Mouse (Mus musculus) intestine, embryonic 14.5 days (tissue): ENCODE data around the gene Ift122. TPM values are rescaled to one million over a fixed set of nuclear protein-coding genes. Genes with fewer than 3 reads are reported as not detected.

ENCODE experiments used
- ATAC-seq: fragments of 200-750 bp; cut with Nextera tagmentation; replicated peaks from 2 replicates; pipeline ENCODE4 v1.8.0; 2017; ENCODE audit warnings: low read depth, moderate number of reproducible peaks, moderate TSS enrichment, moderate library complexity; ENCODE audit not compliant: low FRiP score, low TSS enrichment
- DNase-seq: peaks from one replicate; pipeline ENCODE4 v3.0.0-alpha.2; 2018; ENCODE audit warnings: low spot score
- H3K27ac ChIP-seq: fragments of 300-500 bp; sonication (generic); 2 replicates; pipeline ENCODE4 v1.5.1; 2014; ENCODE audit warnings: low read depth, mild to moderate bottlenecking, control low read depth
- H3K27me3 ChIP-seq: fragments of 300-500 bp; sonication (generic); replicated peaks from 2 replicates; pipeline ENCODE4 v1.6.1; 2014; ENCODE audit warnings: low read length, control low read depth; ENCODE audit not compliant: control insufficient read depth, insufficient read depth
- H3K36me3 ChIP-seq: fragments of 300-500 bp; sonication (generic); 2 replicates; pipeline ENCODE4 v1.6.1; 2014; ENCODE audit warnings: low read length, control low read depth; ENCODE audit not compliant: control insufficient read depth, insufficient read depth
- H3K4me1 ChIP-seq: fragments of 300-500 bp; sonication (generic); replicated peaks from 2 replicates; pipeline ENCODE4 v1.6.1; 2014; ENCODE audit warnings: low read length, control low read depth, mixed read lengths; ENCODE audit not compliant: control insufficient read depth, insufficient read depth
- H3K4me2 ChIP-seq: fragments of 300-500 bp; sonication (generic); 2 replicates; pipeline ENCODE4 v1.6.1; 2014; ENCODE audit warnings: low read length
- H3K4me3 ChIP-seq: fragments of 300-500 bp; sonication (generic); 2 replicates; pipeline ENCODE4 v1.5.1; 2014; ENCODE audit warnings: low read depth, low read length, control low read depth, mixed read lengths
- H3K9ac ChIP-seq: fragments of 300-500 bp; sonication (generic); 2 replicates; pipeline ENCODE4 v1.6.1; 2014; ENCODE audit warnings: mild to moderate bottlenecking, low read length
- H3K9me3 ChIP-seq: fragments of 300-500 bp; sonication (generic); 2 replicates; pipeline ENCODE4 v1.6.1; 2016; ENCODE audit warnings: low read length, control low read depth; ENCODE audit not compliant: control insufficient read depth
- WGBS: fragments of 180-500 bp; shearing (Covaris S2); extraction: QIAGEN DNeasy Blood & Tissue Kit; methylation state at CpG from one replicate; pipeline ENCODE4 v1.1.7; 2014; 5-methylcytosine and 5-hydroxymethylcytosine counted together
- polyA plus RNA-seq: library from polyadenylated mRNA; unstranded; fragments of >200 nt; fragmentation: Nextera tagmentation; extraction: Ambion mirVana; gene quantifications from 2 replicates; pipeline ENCODE4 v1.2.1, GENCODE M21; 2014

The Ift122 gene
- polyA plus RNA-seq, 1 experiment from 2014 or later = 18.4 TPM

GRCm38 (mm10) chr6:115892363-115892762 lies 39.1 kb downstream of the Ift122 start:
- Histone ChIP-seq H3K4me1 (peaks cover 21% of the 10 kb centered on the region), H3K27ac (peak overlapping the region; percentile 82; the same call in 1 of the 2 replicates), H3K9ac (no peak overlapping the region), H3K36me3 (peaks cover 52% of the 10 kb centered on the region), H3K4me2 (no peak overlapping the region), H3K4me3 (no peak overlapping the region), H3K9me3 (peaks cover 6% of the 10 kb centered on the region; the same call in 1 of the 2 replicates), H3K27me3 (no peaks in the 10 kb centered on the region)
- no peak for DNase-seq
- 81% methylated on average over 3 of the region's 3 CpGs for WGBS
- no peak for ATAC-seq

- H3K36me3 ChIP-seq = peaks cover 51% of the 10 kb centered on the region
- H3K9me3 ChIP-seq = no peaks in the 10 kb centered on the region
- no peak overlapping the region for H3K4me2 ChIP-seq
- no peak overlapping the region for H3K9ac ChIP-seq
- H3K4me1 ChIP-seq = peaks cover 12% of the 10 kb centered on the region
- no peak overlapping the region for H3K4me3 ChIP-seq
- 75% methylated on average over 1 of the region's 1 CpGs for WGBS
- no peak for DNase-seq
- ATAC-seq = no peak
- no peaks in the 10 kb centered on the region for H3K27me3 ChIP-seq
- no peak overlapping the region for H3K27ac ChIP-seq
These were observed 43.1 kb downstream of the Ift122 start for GRCm38 (mm10) chr6:115896346-115896745.

GRCm38 (mm10) chr6:115897117-115897516 lies 43.8 kb downstream of the Ift122 start:
- H3K4me3 ChIP-seq = no peak overlapping the region
- H3K9ac ChIP-seq = no peak overlapping the region
- no peaks in the 10 kb centered on the region for H3K9me3 ChIP-seq
- no peak overlapping the region for H3K27ac ChIP-seq
- H3K36me3 ChIP-seq = peaks cover 50% of the 10 kb centered on the region
- no peak for ATAC-seq
- H3K27me3 ChIP-seq = no peaks in the 10 kb centered on the region
- H3K4me2 ChIP-seq = no peak overlapping the region
- no peak for DNase-seq
- 78% methylated on average over 4 of the region's 4 CpGs for WGBS
- H3K4me1 ChIP-seq = peaks cover 5% of the 10 kb centered on the region; the same call in 1 of the 2 replicates

GRCm38 (mm10) chr6:115897926-115898520 lies 44.8 kb downstream of the Ift122 start:
- Histone ChIP-seq H3K36me3 (peaks cover 49% of the 10 kb centered on the region), H3K27ac (no peak overlapping the region), H3K9ac (no peak overlapping the region), H3K4me3 (no peak overlapping the region), H3K4me1 (no peaks in the 10 kb centered on the region), H3K9me3 (no peaks in the 10 kb centered on the region), H3K27me3 (no peaks in the 10 kb centered on the region), H3K4me2 (no peak overlapping the region)
- ATAC-seq (no peak), DNase-seq (no peak)
- 83% methylated on average over 7 of the region's 7 CpGs for WGBS

GRCm38 (mm10) chr6:115901062-115901461 lies 47.8 kb downstream of the Ift122 start:
- ATAC-seq (peak; percentile 58; the same call in 1 of the 2 replicates), DNase-seq (peak; percentile 74)
- Histone ChIP-seq H3K9ac (no peak overlapping the region), H3K4me1 (no peaks in the 10 kb centered on the region), H3K36me3 (peaks cover 39% of the 10 kb centered on the region), H3K4me2 (no peak overlapping the region), H3K27ac (no peak overlapping the region), H3K9me3 (no peaks in the 10 kb centered on the region), H3K4me3 (no peak overlapping the region), H3K27me3 (no peaks in the 10 kb centered on the region)
- WGBS = 14% methylated on average over 3 of the region's 3 CpGs

GRCm38 (mm10) chr6:115901489-115901931 lies 48.2 kb downstream of the Ift122 start:
- Histone ChIP-seq H3K9ac (no peak overlapping the region), H3K4me1 (no peaks in the 10 kb centered on the region), H3K36me3 (peaks cover 35% of the 10 kb centered on the region), H3K4me3 (no peak overlapping the region), H3K27ac (no peak overlapping the region), H3K4me2 (no peak overlapping the region), H3K27me3 (no peaks in the 10 kb centered on the region), H3K9me3 (no peaks in the 10 kb centered on the region)
- ATAC-seq = no peak
- no peak for DNase-seq
- 73% methylated on average over 8 of the region's 8 CpGs for WGBS

GRCm38 (mm10) chr6:115902545-115902944 lies 49.3 kb downstream of the Ift122 start:
- Histone ChIP-seq H3K9ac (no peak overlapping the region), H3K27me3 (no peaks in the 10 kb centered on the region), H3K27ac (no peak overlapping the region), H3K4me1 (no peaks in the 10 kb centered on the region), H3K9me3 (no peaks in the 10 kb centered on the region), H3K36me3 (peaks cover 40% of the 10 kb centered on the region), H3K4me3 (no peak overlapping the region), H3K4me2 (no peak overlapping the region)
- WGBS = 76% methylated on average over 3 of the region's 3 CpGs
- ATAC-seq = no peak
- DNase-seq = no peak

- Histone ChIP-seq H3K27ac (no peak overlapping the region), H3K4me3 (no peak overlapping the region), H3K27me3 (no peaks in the 10 kb centered on the region), H3K36me3 (peaks cover 21% of the 10 kb centered on the region), H3K9me3 (no peaks in the 10 kb centered on the region), H3K4me1 (0 out of 2 replicates have a peak, but pooled peaks cover 10% of the 10 kb centered on the region), H3K4me2 (no peak overlapping the region), H3K9ac (no peak overlapping the region)
- DNase-seq (no peak), ATAC-seq (no peak)
- 83% methylated on average over 6 of the region's 6 CpGs for WGBS
These were observed 52.3 kb downstream of the Ift122 start for GRCm38 (mm10) chr6:115905568-115905967.

- H3K36me3 ChIP-seq = peaks cover 20% of the 10 kb centered on the region
- no peak overlapping the region for H3K9ac ChIP-seq
- no peak overlapping the region for H3K4me3 ChIP-seq
- H3K27me3 ChIP-seq = no peaks in the 10 kb centered on the region
- H3K27ac ChIP-seq = no peak overlapping the region
- H3K4me1 ChIP-seq = 0 out of 2 replicates have a peak, but pooled peaks cover 10% of the 10 kb centered on the region
- ATAC-seq (no peak), DNase-seq (no peak)
- no peaks in the 10 kb centered on the region for H3K9me3 ChIP-seq
- no peak overlapping the region for H3K4me2 ChIP-seq
- WGBS = 83% methylated on average over 1 of the region's 1 CpGs
These were observed 53.2 kb downstream of the Ift122 start for GRCm38 (mm10) chr6:115906455-115906854.
